Comparison of ENCODE assay signal across 31 mouse cellular contexts in the genomic region with DNA sequence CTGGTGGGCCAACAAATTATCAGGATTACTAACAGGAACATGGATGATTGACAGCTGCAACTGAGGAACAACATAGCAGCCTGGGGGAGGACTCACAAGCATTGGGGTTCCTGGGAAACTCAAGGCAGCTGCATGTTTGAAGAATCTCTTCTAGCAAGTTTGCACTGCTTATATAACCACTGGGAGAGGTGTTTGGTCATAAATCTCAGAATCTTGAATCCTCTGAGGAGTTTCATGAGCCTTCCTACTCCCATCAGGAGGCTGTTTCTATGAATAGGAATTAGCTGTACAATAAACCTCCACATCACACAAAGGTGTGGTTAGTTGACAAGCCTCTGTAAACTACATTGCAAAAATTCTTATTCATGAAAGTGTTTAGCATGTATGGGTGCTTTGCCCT. TPM values are rescaled to one million over a fixed set of nuclear protein-coding genes. Genes with fewer than 3 reads are reported as not detected.
A peak's percentile ranks its signal among the peaks of the same experiment; 100 is the strongest.
DNase-seq lines count a peak whose midpoint lies in the region; ATAC-seq and TF ChIP-seq lines count a peak whose summit lies in the region.
"Had no signal": no experiment of that assay in that cellular context is flagged by ENCODE, and none has a peak within 500 bp of the region (broad histone marks: within the 10 kb centered on the region; RNA-seq: fewer than 3 reads in every experiment).

No protein-coding gene starts in this region.

- ATAC-seq in frontal cortex, adult (ENCODE audit: low TSS enrichment), result peak; percentile 60
- ATAC-seq in intestine, embryonic 15.5 days, result peak; percentile 39; the same call in 1 of the 2 replicates
- no peak for ATAC-seq in intestine, postnatal 0 days
- ATAC-seq: forebrain, embryonic 14.5 days; forebrain, embryonic 16.5 days had no signal

- TF ChIP-seq CTCF in intestine, postnatal 0 days (IDR thresholded peaks at IDR 0.05; ENCODE audit: low read depth), result no peak
- TF ChIP-seq CTCF in lung, adult 2 months (IDR thresholded peaks at IDR 0.05; ENCODE audit: insufficient read depth, low read length), result no peak

- no peaks in the 10 kb centered on the region for H3K4me1 ChIP-seq in intestine, embryonic 15.5 days (replicated peaks)
- no peaks in the 10 kb centered on the region for H3K4me1 ChIP-seq in intestine, postnatal 0 days (replicated peaks; ENCODE audit: control insufficient read depth, insufficient read depth, low read length)
- no peaks in the 10 kb centered on the region for H3K4me1 ChIP-seq in lung, adult 2 months (ENCODE audit: control insufficient read depth, insufficient read depth, low read length)
- H3K4me1 ChIP-seq: embryonic facial prominence, embryonic 12.5 days; embryonic facial prominence, embryonic 15.5 days; forebrain, embryonic 10.5 days; forebrain, embryonic 12.5 days had no signal

- no peaks in the 10 kb centered on the region for H3K9me3 ChIP-seq in intestine, embryonic 15.5 days
- H3K9me3 ChIP-seq in intestine, postnatal 0 days (ENCODE audit: control insufficient read depth), result no peaks in the 10 kb centered on the region
- H3K9me3 ChIP-seq: embryonic facial prominence, embryonic 12.5 days; embryonic facial prominence, embryonic 15.5 days; forebrain, embryonic 10.5 days; forebrain, embryonic 12.5 days had no signal

- no peak overlapping the region for H3K9ac ChIP-seq in intestine, embryonic 15.5 days
- H3K9ac ChIP-seq in intestine, postnatal 0 days (ENCODE audit: low read depth, low read length), result no peak overlapping the region
- H3K9ac ChIP-seq: embryonic facial prominence, embryonic 12.5 days; embryonic facial prominence, embryonic 15.5 days; forebrain, embryonic 12.5 days had no signal

- TF ChIP-seq POLR2A in lung, adult 2 months (IDR thresholded peaks at IDR 0.05; ENCODE audit: borderline replicate concordance, extremely low read depth, low read depth, low read length), result no peak

- DNase-seq in frontal cortex, postnatal 14 days (ENCODE audit: low spot score in 2 of 2), result no peak
- peak; percentile 49 for DNase-seq in brain, adult 2 months (ENCODE audit: low read depth, low spot score)
- DNase-seq in telencephalon, adult 2 months (ENCODE audit: low read depth, low spot score), result peak; percentile 12
- no peak for DNase-seq in lung, adult 2 months
- DNase-seq in layer of hippocampus, postnatal 10 days (ENCODE audit: low spot score in 2 of 2), result no peak
- DNase-seq: adrenal gland, adult 8-10 months; adrenal gland, postnatal 14 days; adrenal gland, postnatal 36 days; cerebellum, adult 11 months; cerebellum, adult 18-20 months; cerebellum, adult 8-10 months; cerebellum, adult 9-11 months; cerebellum, postnatal 14 days; cerebellum, postnatal 36 days; embryo, embryonic 11 days had no signal

- no peak overlapping the region for H3K27ac ChIP-seq in intestine, embryonic 15.5 days
- H3K27ac ChIP-seq in intestine, postnatal 0 days (ENCODE audit: low read depth, low read length), result no peak overlapping the region
- H3K27ac ChIP-seq: embryonic facial prominence, embryonic 12.5 days; embryonic facial prominence, embryonic 15.5 days; forebrain, embryonic 10.5 days; forebrain, embryonic 12.5 days had no signal

- H3K4me2 ChIP-seq in intestine, embryonic 15.5 days (replicated peaks), result no peak overlapping the region
- H3K4me2 ChIP-seq in intestine, postnatal 0 days (replicated peaks; ENCODE audit: low read depth), result no peak overlapping the region
- H3K4me2 ChIP-seq: embryonic facial prominence, embryonic 12.5 days; embryonic facial prominence, embryonic 15.5 days; forebrain, embryonic 12.5 days had no signal

- H3K36me3 ChIP-seq in intestine, embryonic 15.5 days, result peaks cover 4% of the 10 kb centered on the region; the same call in 1 of the 2 replicates
- H3K36me3 ChIP-seq in intestine, postnatal 0 days (ENCODE audit: control insufficient read depth, insufficient read depth), result peaks cover 15% of the 10 kb centered on the region
- H3K36me3 ChIP-seq: embryonic facial prominence, embryonic 12.5 days had no signal

- H3K4me3 ChIP-seq in intestine, embryonic 15.5 days (replicated peaks), result no peak overlapping the region
- no peak overlapping the region for H3K4me3 ChIP-seq in intestine, postnatal 0 days (ENCODE audit: low read depth, low read length)
- no peak overlapping the region for H3K4me3 ChIP-seq in lung, adult 2 months (replicated peaks; ENCODE audit: extremely low read depth, low read depth, low read length)
- H3K4me3 ChIP-seq: embryonic facial prominence, embryonic 12.5 days; embryonic facial prominence, embryonic 15.5 days; erythroblast, embryonic 14.5 days; forebrain, embryonic 10.5 days; forebrain, embryonic 12.5 days had no signal

- no peaks in the 10 kb centered on the region for H3K27me3 ChIP-seq in intestine, embryonic 15.5 days (replicated peaks)
- no peaks in the 10 kb centered on the region for H3K27me3 ChIP-seq in intestine, postnatal 0 days (replicated peaks; ENCODE audit: control insufficient read depth, insufficient read depth, low read length)
- H3K27me3 ChIP-seq: embryonic facial prominence, embryonic 12.5 days; embryonic facial prominence, embryonic 15.5 days; forebrain, embryonic 12.5 days had no signal

RNA-seq across cellular contexts. Expression of a gene that starts 3.0 kb away (rescaled TPM):
- 0.09 TPM in 1 of 2 replicates, not detected in the other for polyA plus RNA-seq in intestine, embryonic 15.5 days (2015; fragmentation: Nextera tagmentation; extraction: Ambion mirVana)
- polyA plus RNA-seq in intestine, postnatal 0 days (2015; fragmentation: Nextera tagmentation; extraction: Ambion mirVana), result not detected in 2 replicates
- 0.10 and 0.11 TPM in 2 replicates for polyA plus RNA-seq in lung, adult 2 months (2012; rRNA removed)
- under 1 TPM in 1 of 2 experiments, not detected in 1; 0.34 TPM for total RNA-seq in layer of hippocampus, postnatal 10 days (2021)
- total RNA-seq: common myeloid progenitor, adult 5-6 weeks; ES-E14 had no signal
- polyA plus RNA-seq: C2C12; embryonic facial prominence, embryonic 12.5 days; erythroblast, embryonic 14.5 days; forebrain, embryonic 10.5 days; forebrain, embryonic 12.5 days; forebrain, embryonic 14.5 days; forebrain, embryonic 16.5 days had no signal

RNA-seq across cellular contexts. Expression of a gene that starts 5.7 kb away (rescaled TPM):
- not detected in 2 replicates for polyA plus RNA-seq in intestine, embryonic 15.5 days (2015; fragmentation: Nextera tagmentation; extraction: Ambion mirVana)
- polyA plus RNA-seq in intestine, postnatal 0 days (2015; fragmentation: Nextera tagmentation; extraction: Ambion mirVana), result not detected in 2 replicates
- not detected in 2 replicates for polyA plus RNA-seq in lung, adult 2 months (2012; rRNA removed)
- total RNA-seq in layer of hippocampus, postnatal 10 days (2021), result not detected
- total RNA-seq: adrenal gland, adult 18-20 months; adrenal gland, adult 8-10 months; adrenal gland, postnatal 14 days; adrenal gland, postnatal 36 days; common myeloid progenitor, adult 5-6 weeks; ES-E14; MEL had no signal
- polyA plus RNA-seq: brain, embryonic 14.5 days; C2C12; embryonic facial prominence, embryonic 12.5 days; embryonic facial prominence, embryonic 15.5 days; erythroblast, embryonic 14.5 days; forebrain, embryonic 10.5 days; forebrain, embryonic 12.5 days; forebrain, embryonic 14.5 days; forebrain, embryonic 16.5 days had no signal

RNA-seq across cellular contexts. Expression of a gene that starts 7.0 kb away (rescaled TPM):
- 5.9 and 6.7 TPM in 2 replicates for polyA plus RNA-seq in intestine, embryonic 15.5 days (2015; fragmentation: Nextera tagmentation; extraction: Ambion mirVana)
- polyA plus RNA-seq in intestine, postnatal 0 days (2015; fragmentation: Nextera tagmentation; extraction: Ambion mirVana), result 4.3 and 6.3 TPM in 2 replicates
- polyA plus RNA-seq in lung, adult 2 months (2012; rRNA removed), result 1.9 and 5.8 TPM in 2 replicates
- under 1 TPM in 1 of 2 experiments, not detected in 1; 0.51 TPM for total RNA-seq in layer of hippocampus, postnatal 10 days (2021)
- total RNA-seq: MEL had no signal
- polyA plus RNA-seq: C2C12 had no signal

RNA-seq across cellular contexts. Expression of a gene that starts 32.9 kb away (rescaled TPM):
- 30.5 and 30.6 TPM in 2 replicates for polyA plus RNA-seq in intestine, embryonic 15.5 days (2015; fragmentation: Nextera tagmentation; extraction: Ambion mirVana)
- polyA plus RNA-seq in intestine, postnatal 0 days (2015; fragmentation: Nextera tagmentation; extraction: Ambion mirVana), result 71.9 and 82.3 TPM in 2 replicates
- polyA plus RNA-seq in lung, adult 2 months (2012; rRNA removed), result 10.8 and 17.6 TPM in 2 replicates
- 1 to 10 TPM; 2.0 to 3.2 TPM for total RNA-seq in layer of hippocampus, postnatal 10 days (2021)

RNA-seq across cellular contexts. Expression of a gene that starts 34.5 kb away (rescaled TPM):
- 1.4 and 1.9 TPM in 2 replicates for polyA plus RNA-seq in intestine, embryonic 15.5 days (2015; fragmentation: Nextera tagmentation; extraction: Ambion mirVana)
- 0.83 and 0.93 TPM in 2 replicates for polyA plus RNA-seq in intestine, postnatal 0 days (2015; fragmentation: Nextera tagmentation; extraction: Ambion mirVana)
- not detected in 2 replicates for polyA plus RNA-seq in lung, adult 2 months (2012; rRNA removed)
- not detected for total RNA-seq in layer of hippocampus, postnatal 10 days (2021)
- total RNA-seq: adrenal gland, adult 18-20 months; adrenal gland, adult 8-10 months; adrenal gland, postnatal 14 days; adrenal gland, postnatal 36 days had no signal
- polyA plus RNA-seq: erythroblast, embryonic 14.5 days had no signal

Comparison
In these comparisons a context has a peak if more than half of its experiments do, and no peak if none do; other contexts are left out.
1. DNase-seq: peak in brain, adult 2 months (single experiment) and telencephalon, adult 2 months (single experiment); none in frontal cortex, postnatal 14 days (0 of 2), lung, adult 2 months (single experiment) and layer of hippocampus, postnatal 10 days (0 of 2).